Mouse (Mus musculus): Measurements from ENCODE around the gene Lta. TPM values are rescaled to one million over a fixed set of nuclear protein-coding genes. Genes with fewer than 3 reads are reported as not detected.

Gene Lta
- polyA plus RNA-seq, 1 experiment = 4.4 TPM

DNA sequence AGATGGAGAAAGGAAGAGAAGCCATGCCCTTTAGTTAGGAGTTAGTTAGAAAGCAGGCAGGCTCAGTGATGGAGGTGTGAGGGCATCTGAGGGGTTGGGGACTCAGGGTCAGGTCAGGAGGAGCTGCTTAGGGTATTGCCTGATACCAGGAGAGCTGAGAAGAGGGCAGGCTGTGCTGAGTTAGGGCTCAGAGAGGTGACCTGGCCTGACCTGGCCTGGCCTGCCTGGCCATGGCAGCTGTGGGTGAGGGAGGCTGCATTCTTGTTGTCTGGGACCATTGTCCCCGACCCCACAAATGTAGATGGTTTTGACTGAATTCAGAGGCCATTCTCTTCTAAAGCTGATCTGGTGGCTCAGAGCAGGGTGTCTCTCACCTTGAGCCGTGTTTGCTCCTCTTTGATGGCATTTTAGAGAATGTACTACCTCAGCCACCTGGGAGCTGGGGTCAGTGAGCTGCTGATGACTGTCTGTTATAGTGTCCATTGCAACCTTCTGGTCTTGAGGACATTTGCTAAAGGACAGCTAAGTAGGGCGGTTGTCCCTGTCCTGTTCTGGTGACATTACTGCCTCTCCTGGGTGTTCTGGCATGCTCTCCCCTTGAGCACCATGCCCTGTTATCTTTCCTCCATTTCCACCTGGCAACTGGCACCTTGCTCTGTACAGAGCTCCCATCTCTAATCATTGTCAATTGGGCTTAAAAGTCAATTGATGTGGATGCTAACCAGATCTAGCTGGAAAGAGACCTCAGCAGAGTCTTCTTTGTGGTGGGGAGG lies 45.4 kb upstream of the Lta start:
- H3K4me1 ChIP-seq (ENCODE audit: control insufficient read depth, insufficient read depth, low read length) = peaks cover 2% of the 10 kb centered on the region
- no peak overlapping the region for H3K4me3 ChIP-seq (replicated peaks; ENCODE audit: control insufficient read depth, low read depth, low read length)
- WGBS = 89% methylated on average over 3 of the region's 3 CpGs
- peak overlapping the region; percentile 18; the same call in 1 of the 2 replicates for H3K27ac ChIP-seq (ENCODE audit: control insufficient read depth, insufficient read depth, low read depth, low read length, poor library complexity)
- no peak for TF ChIP-seq POLR2A (IDR thresholded peaks at IDR 0.05; ENCODE audit: borderline replicate concordance, control insufficient read depth, low read depth, low read length)
- TF ChIP-seq CTCF (IDR thresholded peaks at IDR 0.05; ENCODE audit: control insufficient read depth, insufficient read depth, low read length) = no peak

DNA sequence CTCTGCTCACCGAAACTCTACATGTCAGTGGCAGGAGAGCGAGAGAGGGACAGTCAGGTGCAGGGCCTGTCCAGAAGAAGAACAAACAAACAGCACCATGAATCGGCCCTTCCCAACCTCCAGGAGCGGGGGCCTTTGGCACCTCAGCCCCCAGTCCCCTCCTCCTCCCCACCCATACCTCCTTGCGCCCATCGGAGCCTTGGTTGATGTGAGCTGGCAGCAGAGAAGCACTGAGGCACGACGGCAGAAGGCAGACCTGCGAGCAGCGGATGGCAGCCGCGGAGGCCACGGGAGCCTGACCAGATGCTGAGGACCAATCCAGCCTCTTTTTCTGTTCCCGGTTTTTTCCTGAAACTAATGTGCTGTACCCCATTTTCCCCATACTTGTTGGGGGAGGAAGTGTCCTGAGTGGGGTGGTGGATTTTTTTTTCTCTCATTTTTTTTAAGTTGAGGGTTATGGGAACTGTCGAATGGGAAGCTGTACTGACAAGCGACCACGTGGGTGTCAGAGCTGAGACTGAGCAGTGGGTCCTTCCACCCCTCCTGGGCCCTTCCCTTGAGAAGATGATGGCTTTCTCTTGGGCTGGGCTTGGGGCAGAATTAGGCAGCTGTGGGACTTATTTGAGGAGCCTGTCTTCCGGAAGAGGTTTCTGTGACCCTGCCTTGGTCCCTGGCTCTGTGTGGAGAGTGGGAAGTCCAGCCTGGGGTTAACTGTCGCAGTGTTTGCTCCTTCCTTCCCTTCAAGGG lies 44.5 kb upstream of the Lta start:
- H3K27ac ChIP-seq (ENCODE audit: control insufficient read depth, insufficient read depth, low read depth, low read length, poor library complexity) = no peak overlapping the region
- peaks cover 2% of the 10 kb centered on the region for H3K4me1 ChIP-seq (ENCODE audit: control insufficient read depth, insufficient read depth, low read length)
- TF ChIP-seq CTCF (IDR thresholded peaks at IDR 0.05; ENCODE audit: control insufficient read depth, insufficient read depth, low read length) = no peak
- no peak for TF ChIP-seq POLR2A (IDR thresholded peaks at IDR 0.05; ENCODE audit: borderline replicate concordance, control insufficient read depth, low read depth, low read length)
- no peak overlapping the region for H3K4me3 ChIP-seq (replicated peaks; ENCODE audit: control insufficient read depth, low read depth, low read length)
- 84% methylated on average over 19 of the region's 19 CpGs for WGBS

DNA sequence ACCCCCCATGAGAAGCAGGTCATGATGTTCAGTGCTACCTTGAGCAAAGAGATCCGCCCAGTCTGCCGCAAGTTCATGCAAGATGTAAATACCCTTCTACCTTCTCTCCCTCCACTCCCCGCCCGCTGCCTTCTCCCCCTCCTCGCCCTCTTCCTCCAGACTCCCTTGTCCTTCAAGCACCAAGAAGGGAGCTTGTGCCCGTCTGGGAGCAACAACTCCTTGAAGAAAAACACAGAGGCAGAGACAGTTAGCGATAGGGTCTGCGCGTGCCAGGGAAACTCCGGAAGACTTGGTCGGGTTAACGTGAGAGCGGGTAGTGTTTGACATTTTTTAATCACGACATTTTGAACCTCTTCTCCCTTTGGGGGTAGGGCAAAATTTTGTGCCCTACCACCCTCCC lies 43.8 kb upstream of the Lta start:
- Histone ChIP-seq H3K27ac (ENCODE audit: control insufficient read depth, insufficient read depth, low read depth, low read length, poor library complexity) (no peak overlapping the region), H3K4me1 (ENCODE audit: control insufficient read depth, insufficient read depth, low read length) (peaks cover 6% of the 10 kb centered on the region), H3K4me3 (replicated peaks; ENCODE audit: control insufficient read depth, low read depth, low read length) (no peak overlapping the region)
- WGBS = 91% methylated on average over 14 of the region's 14 CpGs
- TF ChIP-seq CTCF (IDR thresholded peaks at IDR 0.05; ENCODE audit: control insufficient read depth, insufficient read depth, low read length) = no peak
- TF ChIP-seq POLR2A (IDR thresholded peaks at IDR 0.05; ENCODE audit: borderline replicate concordance, control insufficient read depth, low read depth, low read length) = no peak

DNA sequence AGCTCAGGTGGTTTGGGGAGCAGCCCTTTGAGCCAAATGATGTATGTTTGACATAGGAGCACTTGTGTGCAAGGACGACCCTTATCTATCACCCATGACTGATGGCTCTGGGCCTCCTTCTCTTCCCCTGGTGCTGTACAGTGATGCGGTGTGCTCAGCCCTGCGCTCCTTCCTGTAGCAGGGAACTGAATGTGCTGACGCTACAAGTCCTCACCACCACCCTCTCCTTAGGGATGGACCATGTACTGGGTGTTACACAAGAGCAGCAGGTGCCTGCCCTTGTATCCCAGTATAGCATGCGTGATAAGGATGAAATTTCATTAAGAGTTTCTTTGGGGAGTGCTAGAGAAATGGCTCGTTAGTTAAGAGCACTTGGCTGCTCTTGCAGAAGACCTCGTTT lies 42.0 kb upstream of the Lta start:
- H3K4me1 ChIP-seq (ENCODE audit: control insufficient read depth, insufficient read depth, low read length) = peaks cover 7% of the 10 kb centered on the region
- H3K4me3 ChIP-seq (replicated peaks; ENCODE audit: control insufficient read depth, low read depth, low read length) = no peak overlapping the region
- TF ChIP-seq POLR2A (IDR thresholded peaks at IDR 0.05; ENCODE audit: borderline replicate concordance, control insufficient read depth, low read depth, low read length) = no peak
- TF ChIP-seq CTCF (IDR thresholded peaks at IDR 0.05; ENCODE audit: control insufficient read depth, insufficient read depth, low read length) = no peak
- 87% methylated on average over 7 of the region's 7 CpGs for WGBS
- H3K27ac ChIP-seq (ENCODE audit: control insufficient read depth, insufficient read depth, low read depth, low read length, poor library complexity) = no peak overlapping the region

DNA sequence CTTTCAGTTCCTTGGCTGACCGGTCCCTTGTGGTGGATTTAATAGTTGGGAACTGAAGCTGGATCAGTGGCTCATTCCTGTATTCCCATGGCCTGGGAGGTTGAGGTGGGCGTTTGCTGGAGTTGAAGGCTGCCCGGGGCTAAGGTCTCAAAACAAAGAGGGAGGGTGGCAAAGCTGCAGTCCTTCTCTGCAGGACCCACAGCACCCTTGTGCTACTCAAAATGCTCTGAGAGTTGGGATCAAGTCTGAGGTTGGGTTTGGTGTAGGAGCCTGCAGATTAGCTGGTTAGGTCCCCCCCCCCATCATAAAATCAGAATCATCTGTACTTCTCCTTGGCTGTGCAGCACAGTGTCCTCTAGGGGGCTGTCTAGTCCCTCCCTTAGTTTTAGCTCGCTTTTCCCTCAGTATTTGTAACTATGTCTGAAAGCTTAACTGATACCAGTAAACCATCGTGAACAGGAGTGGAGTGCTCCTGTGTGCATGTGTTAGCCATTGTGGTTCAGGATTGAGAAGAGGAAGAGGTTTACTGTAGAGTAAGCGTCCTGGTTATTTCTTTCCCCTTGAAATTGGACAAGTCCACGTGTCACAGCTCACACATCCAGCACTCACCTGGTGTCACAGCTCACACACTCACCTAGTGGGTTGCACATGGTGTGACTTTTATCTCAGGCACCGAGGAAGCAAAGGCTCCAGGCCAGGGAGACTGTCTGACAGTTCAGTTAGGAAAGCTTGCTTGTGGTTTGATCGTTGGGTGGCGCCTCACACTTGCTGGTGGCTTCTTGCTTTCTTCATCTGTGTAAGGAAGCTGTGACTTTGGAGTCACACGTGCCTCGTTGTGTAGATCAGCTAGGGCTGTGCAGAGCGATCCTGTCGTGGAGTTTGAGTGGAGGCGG lies 40.8 kb upstream of the Lta start:
- H3K4me3 ChIP-seq (replicated peaks; ENCODE audit: control insufficient read depth, low read depth, low read length) = no peak overlapping the region
- H3K27ac ChIP-seq (ENCODE audit: control insufficient read depth, insufficient read depth, low read depth, low read length, poor library complexity) = peak overlapping the region; percentile 5; the same call in 1 of the 2 replicates
- WGBS = 47% methylated on average over 15 of the region's 15 CpGs
- TF ChIP-seq POLR2A (IDR thresholded peaks at IDR 0.05; ENCODE audit: borderline replicate concordance, control insufficient read depth, low read depth, low read length) = no peak
- peak; percentile 31 for TF ChIP-seq CTCF (IDR thresholded peaks at IDR 0.05; ENCODE audit: control insufficient read depth, insufficient read depth, low read length)
- peaks cover 5% of the 10 kb centered on the region; the same call in 1 of the 2 replicates for H3K4me1 ChIP-seq (ENCODE audit: control insufficient read depth, insufficient read depth, low read length)

DNA sequence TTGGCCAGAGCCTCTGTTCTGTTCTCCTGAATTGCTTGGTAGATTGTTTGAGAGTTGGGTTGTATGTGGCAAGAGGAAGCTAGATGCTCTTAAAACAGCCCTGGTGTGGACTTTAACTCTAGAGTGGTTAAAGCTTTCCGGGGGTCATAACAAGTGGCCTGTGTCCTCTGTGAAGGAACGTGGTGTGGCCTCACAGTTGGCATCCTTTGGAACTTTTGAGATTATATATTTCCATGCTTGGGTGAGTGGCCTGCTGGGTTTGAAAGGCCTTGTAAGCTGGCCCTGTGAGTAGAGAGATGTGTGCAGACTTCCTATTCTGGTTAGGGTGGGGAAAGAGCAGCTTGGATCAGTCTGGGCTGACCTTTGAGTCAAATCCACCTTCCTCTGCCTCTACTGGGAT lies 39.8 kb upstream of the Lta start:
- H3K27ac ChIP-seq (ENCODE audit: control insufficient read depth, insufficient read depth, low read depth, low read length, poor library complexity) = no peak overlapping the region
- WGBS = 31% methylated on average over 2 of the region's 2 CpGs
- TF ChIP-seq POLR2A (IDR thresholded peaks at IDR 0.05; ENCODE audit: borderline replicate concordance, control insufficient read depth, low read depth, low read length) = no peak
- TF ChIP-seq CTCF (IDR thresholded peaks at IDR 0.05; ENCODE audit: control insufficient read depth, insufficient read depth, low read length) = no peak
- H3K4me3 ChIP-seq (replicated peaks; ENCODE audit: control insufficient read depth, low read depth, low read length) = no peak overlapping the region
- peaks cover 5% of the 10 kb centered on the region; the same call in 1 of the 2 replicates for H3K4me1 ChIP-seq (ENCODE audit: control insufficient read depth, insufficient read depth, low read length)

DNA sequence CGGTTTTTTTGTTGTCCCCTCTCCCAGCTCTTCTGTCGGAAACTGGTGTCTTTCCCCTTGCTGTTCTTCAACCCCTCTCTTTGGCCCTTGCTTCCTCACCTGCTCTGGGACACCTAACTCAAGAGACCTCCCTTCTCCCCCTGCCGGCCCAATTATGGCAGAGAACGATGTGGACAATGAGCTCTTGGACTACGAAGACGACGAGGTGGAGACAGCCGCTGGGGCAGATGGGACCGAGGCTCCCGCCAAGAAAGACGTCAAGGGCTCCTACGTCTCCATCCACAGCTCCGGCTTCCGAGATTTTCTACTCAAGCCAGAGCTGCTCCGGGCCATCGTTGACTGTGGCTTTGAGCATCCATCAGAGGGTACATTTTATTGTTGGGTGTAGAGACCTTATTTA lies 37.9 kb upstream of the Lta start:
- H3K4me3 ChIP-seq (replicated peaks; ENCODE audit: control insufficient read depth, low read depth, low read length) = peak overlapping the region; percentile 63
- 1% methylated on average over 16 of the region's 16 CpGs for WGBS

More for the DNA sequence above, 37.9 kb upstream of the Lta start:
- peaks cover 5% of the 10 kb centered on the region; the same call in 1 of the 2 replicates for H3K4me1 ChIP-seq (ENCODE audit: control insufficient read depth, insufficient read depth, low read length)
- TF ChIP-seq CTCF (IDR thresholded peaks at IDR 0.05; ENCODE audit: control insufficient read depth, insufficient read depth, low read length) (no peak; the same call in 1 of the 2 replicates), POLR2A (IDR thresholded peaks at IDR 0.05; ENCODE audit: borderline replicate concordance, control insufficient read depth, low read depth, low read length) (no peak; the same call in 1 of the 2 replicates)
- H3K27ac ChIP-seq (ENCODE audit: control insufficient read depth, insufficient read depth, low read depth, low read length, poor library complexity) = peak overlapping the region; percentile 98
